Comparison of ENCODE assay signal across 18 mouse cellular contexts in genomic region chr11:52094568-52094967, GRCm38 (mm10). TPM values are rescaled to one million over a fixed set of nuclear protein-coding genes. Genes with fewer than 3 reads are reported as not detected.
DNase-seq lines count a peak whose midpoint lies in the region; ATAC-seq and TF ChIP-seq lines count a peak whose summit lies in the region.
"Had no signal": no experiment of that assay in that cellular context is flagged by ENCODE, and none has a peak within 500 bp of the region (broad histone marks: within the 10 kb centered on the region; RNA-seq: fewer than 3 reads in every experiment).

No protein-coding gene starts in this region.

- no peak for TF ChIP-seq POLR2A in heart, adult 2 months (IDR thresholded peaks at IDR 0.05; ENCODE audit: insufficient read depth, low read depth, low read length)
- TF ChIP-seq POLR2A in lung, adult 2 months (IDR thresholded peaks at IDR 0.05; ENCODE audit: borderline replicate concordance, extremely low read depth, low read depth, low read length), result no peak

- ATAC-seq in intestine, embryonic 15.5 days, result no peak
- peak; percentile 51 for ATAC-seq in stomach, postnatal 0 days (ENCODE audit: low FRiP score, low TSS enrichment)
- no peak for ATAC-seq in frontal cortex, adult (ENCODE audit: low TSS enrichment)
- ATAC-seq: hindbrain, postnatal 0 days; midbrain, embryonic 15.5 days; Patski had no signal

- WGBS in heart, adult 2 months, result 16% methylated on average over 5 of the region's 5 CpGs
- WGBS in lung, adult 2 months, result 37% methylated on average over 5 of the region's 5 CpGs
- 56% methylated on average over 5 of the region's 5 CpGs for WGBS in intestine, embryonic 15.5 days
- WGBS in stomach, postnatal 0 days, result 56% methylated on average over 5 of the region's 5 CpGs

- H3K79me2 ChIP-seq in heart, adult 2 months (replicated peaks; ENCODE audit: control insufficient read depth, insufficient read depth, low read length), result peaks cover 2% of the 10 kb centered on the region

- no peak overlapping the region for H3K4me3 ChIP-seq in heart, adult 2 months
- H3K4me3 ChIP-seq in lung, adult 2 months (replicated peaks; ENCODE audit: extremely low read depth, low read depth, low read length), result no peak overlapping the region
- no peak overlapping the region for H3K4me3 ChIP-seq in intestine, embryonic 15.5 days (replicated peaks)
- H3K4me3 ChIP-seq in stomach, postnatal 0 days (ENCODE audit: low read depth, low read length), result no peak overlapping the region
- H3K4me3 ChIP-seq: lung, embryonic 15.5 days; midbrain, embryonic 15.5 days; neural tube, embryonic 12.5 days had no signal

- H3K4me1 ChIP-seq in heart, adult 2 months (ENCODE audit: control insufficient read depth, insufficient read depth, low read length), result peaks cover 11% of the 10 kb centered on the region
- peaks cover 5% of the 10 kb centered on the region for H3K4me1 ChIP-seq in lung, adult 2 months (ENCODE audit: control insufficient read depth, insufficient read depth, low read length)
- peaks cover 12% of the 10 kb centered on the region for H3K4me1 ChIP-seq in intestine, embryonic 15.5 days (replicated peaks)
- H3K4me1 ChIP-seq in stomach, postnatal 0 days (replicated peaks; ENCODE audit: control insufficient read depth, insufficient read depth), result no peaks in the 10 kb centered on the region; the same call in 1 of the 2 replicates

- TF ChIP-seq EP300 in heart, adult 2 months (IDR thresholded peaks at IDR 0.05; ENCODE audit: insufficient read depth, low read depth, low read length), result no peak
- no peak for TF ChIP-seq EP300 in stomach, postnatal 0 days (optimal IDR thresholded peaks at IDR 0.05)

- H3K27me3 ChIP-seq in heart, adult 2 months (ENCODE audit: control insufficient read depth, insufficient read depth, low read length), result no peaks in the 10 kb centered on the region
- H3K27me3 ChIP-seq in intestine, embryonic 15.5 days (replicated peaks), result no peaks in the 10 kb centered on the region
- H3K27me3 ChIP-seq in stomach, postnatal 0 days (ENCODE audit: control insufficient read depth, insufficient read depth, low read length), result no peaks in the 10 kb centered on the region
- H3K27me3 ChIP-seq: lung, embryonic 15.5 days; midbrain, embryonic 15.5 days; neural tube, embryonic 12.5 days; Patski had no signal

- H3K36me3 ChIP-seq in heart, adult 2 months (ENCODE audit: control insufficient read depth, insufficient read depth, low read length), result peaks cover 2% of the 10 kb centered on the region
- no peaks in the 10 kb centered on the region for H3K36me3 ChIP-seq in intestine, embryonic 15.5 days
- H3K36me3 ChIP-seq in stomach, postnatal 0 days (ENCODE audit: control insufficient read depth, insufficient read depth, low read length), result no peaks in the 10 kb centered on the region
- H3K36me3 ChIP-seq: lung, embryonic 15.5 days; midbrain, embryonic 15.5 days; neural tube, embryonic 12.5 days had no signal

- no peaks in the 10 kb centered on the region for H3K9me3 ChIP-seq in intestine, embryonic 15.5 days
- H3K9me3 ChIP-seq in stomach, postnatal 0 days (ENCODE audit: control insufficient read depth, low read length), result no peaks in the 10 kb centered on the region
- H3K9me3 ChIP-seq: lung, embryonic 15.5 days; midbrain, embryonic 15.5 days; neural tube, embryonic 12.5 days had no signal

- intact Hi-C loops in heart, adult 2 months (cut with DNase I), result no loop called here
- intact Hi-C loops in heart, postnatal 10 days (cut with DNase I), result no loop called here

- H3K9ac ChIP-seq in heart, adult 2 months (ENCODE audit: low read depth, low read length), result no peak overlapping the region
- no peak overlapping the region for H3K9ac ChIP-seq in intestine, embryonic 15.5 days
- no peak overlapping the region for H3K9ac ChIP-seq in stomach, postnatal 0 days (ENCODE audit: low read length)
- H3K9ac ChIP-seq: lung, embryonic 15.5 days; midbrain, embryonic 15.5 days; neural tube, embryonic 12.5 days had no signal

- H3K4me2 ChIP-seq in intestine, embryonic 15.5 days (replicated peaks), result no peak overlapping the region
- no peak overlapping the region for H3K4me2 ChIP-seq in stomach, postnatal 0 days (replicated peaks; ENCODE audit: low read depth)
- H3K4me2 ChIP-seq: lung, embryonic 15.5 days; midbrain, embryonic 15.5 days; neural tube, embryonic 12.5 days had no signal

- peak in 1 of 2 experiments; percentile 14 for DNase-seq in heart, adult 2 months
- DNase-seq in heart, postnatal 10 days, result no peak
- DNase-seq in lung, adult 18-20 months, result peak; percentile 33 to 57
- no peak for DNase-seq in lung, adult 2 months
- peak; percentile 69 for DNase-seq in stomach, postnatal 0 days (ENCODE audit: low spot score)
- DNase-seq: adrenal gland, postnatal 10 days; cerebellum, adult 11 months; embryo, embryonic 11 days; thymus, postnatal 36 days had no signal

- H3K27ac ChIP-seq in heart, adult 2 months, result peak overlapping the region; percentile 56
- 0 out of 2 replicates have a peak overlapping the region, but pooled peaks have one; percentile 13 for H3K27ac ChIP-seq in intestine, embryonic 15.5 days
- peak overlapping the region; percentile 74 for H3K27ac ChIP-seq in stomach, postnatal 0 days (replicated peaks)
- H3K27ac ChIP-seq: hindbrain, postnatal 0 days; lung, embryonic 15.5 days; midbrain, embryonic 15.5 days; neural tube, embryonic 12.5 days had no signal

- TF ChIP-seq CTCF in heart, adult 2 months (IDR thresholded peaks at IDR 0.05), result no peak
- TF ChIP-seq CTCF in lung, adult 2 months (IDR thresholded peaks at IDR 0.05; ENCODE audit: insufficient read depth, low read length), result no peak
- TF ChIP-seq CTCF in stomach, postnatal 0 days (IDR thresholded peaks at IDR 0.05; ENCODE audit: low read depth), result no peak

RNA-seq across cellular contexts. Expression of gene Ppp2ca, which starts 3.9 kb away (rescaled TPM):
- total RNA-seq in heart, adult 2 months (2021), result 10 to 100 TPM; 52.7 to 58.0 TPM
- polyA plus RNA-seq in heart, adult 2 months (2012; rRNA removed), result 31.0 and 60.7 TPM in 2 replicates
- total RNA-seq in heart, postnatal 10 days (2021), result 10 to 100 TPM; 74.3 to 75.9 TPM
- polyA plus RNA-seq in lung, adult 2 months (2012; rRNA removed), result 18.3 and 32.4 TPM in 2 replicates
- 64.8 and 69.3 TPM in 2 replicates for polyA plus RNA-seq in intestine, embryonic 15.5 days (2015; fragmentation: Nextera tagmentation; extraction: Ambion mirVana)
- polyA plus RNA-seq in stomach, postnatal 0 days (2015; fragmentation: Nextera tagmentation; extraction: Ambion mirVana), result 63.8 and 66.5 TPM in 2 replicates

RNA-seq across cellular contexts. Expression of gene Olfr1373, which starts 50.8 kb away (rescaled TPM):
- not detected for total RNA-seq in heart, adult 2 months (2021)
- polyA plus RNA-seq in heart, adult 2 months (2012; rRNA removed), result not detected in 2 replicates
- not detected for total RNA-seq in heart, postnatal 10 days (2021)
- polyA plus RNA-seq in lung, adult 2 months (2012; rRNA removed), result not detected in 2 replicates
- polyA plus RNA-seq in intestine, embryonic 15.5 days (2015; fragmentation: Nextera tagmentation; extraction: Ambion mirVana), result not detected in 2 replicates
- polyA plus RNA-seq in stomach, postnatal 0 days (2015; fragmentation: Nextera tagmentation; extraction: Ambion mirVana), result not detected in 2 replicates
- total RNA-seq: adrenal gland, postnatal 10 days; hindbrain, postnatal 0 days; layer of hippocampus, adult 18-20 months; left cerebral cortex, postnatal 10 days had no signal
- polyA plus RNA-seq: hindbrain, postnatal 0 days; lung, embryonic 15.5 days; midbrain, embryonic 15.5 days; neural tube, embryonic 12.5 days; Patski had no signal

Comparison
In these comparisons a context has a peak if more than half of its experiments do, and no peak if none do; other contexts are left out.
1. DNase-seq: peak in lung, adult 18-20 months (2 of 2) and stomach, postnatal 0 days (single experiment); none in heart, postnatal 10 days (0 of 2) and lung, adult 2 months (single experiment).
2. H3K27ac ChIP-seq: peak in every context shown above with its lines; median percentile 74 in stomach, postnatal 0 days; 56 in heart, adult 2 months; 13 in intestine, embryonic 15.5 days.